Mouse (Mus musculus) MEL (cell line): ENCODE measurements around the gene Col6a5.

ENCODE experiments used
- CTCF ChIP-seq, 3 experiments: IDR thresholded peaks in 2 of 3; conservative IDR thresholded peaks in 1 of 3; 2 replicates each; pipeline ENCODE4 v1.5.1; 2011 to 2012; ENCODE audit warnings: low read length in 3 of 3, low read depth in 2 of 3, mild to moderate bottlenecking in 2 of 3, improper control_type of control experiment in 1 of 3, inconsistent platforms in 1 of 3, mixed read lengths in 1 of 3, moderate library complexity in 1 of 3; ENCODE audit not compliant: control insufficient read depth in 1 of 3, insufficient read depth in 1 of 3, poor library complexity in 1 of 3, severe bottlenecking in 1 of 3
- MAZ ChIP-seq: IDR thresholded peaks from 2 replicates; pipeline ENCODE4 v1.6.1; 2012; ENCODE audit warnings: low read depth, mild to moderate bottlenecking, inconsistent platforms, low read length, improper control_type of control experiment
- MEF2A ChIP-seq: IDR thresholded peaks from 2 replicates; pipeline ENCODE4 v1.6.1; 2014; ENCODE audit warnings: low read depth, mild to moderate bottlenecking, inconsistent platforms, low read length, improper control_type of control experiment; ENCODE audit not compliant: poor library complexity, insufficient replicate concordance, severe bottlenecking; ENCODE audit errors: extremely low read depth
- POLR2A ChIP-seq, 2 experiments: IDR thresholded peaks; 2 replicates each; pipeline ENCODE4 v1.6.1; 2011 to 2012; ENCODE audit warnings: low read length in 2 of 2, mild to moderate bottlenecking in 2 of 2, control low read depth in 1 of 2, improper control_type of control experiment in 1 of 2, low read depth in 1 of 2, moderate library complexity in 1 of 2; ENCODE audit not compliant: control insufficient read depth in 1 of 2, insufficient read depth in 1 of 2, poor library complexity in 1 of 2
- TCF12 ChIP-seq: IDR thresholded peaks from 2 replicates; pipeline ENCODE4 v1.6.1; 2014; ENCODE audit warnings: low read depth, mild to moderate bottlenecking, inconsistent platforms, low read length, improper control_type of control experiment, moderate library complexity

- TF ChIP-seq CTCF (IDR thresholded peaks at IDR 0.05 in 2 of 3, conservative IDR thresholded peaks at IDR 0.05 in 1 of 3; ENCODE audit: control insufficient read depth in 1 of 3, insufficient read depth in 1 of 3, low read depth in 2 of 3, low read length in 3 of 3, poor library complexity in 1 of 3, severe bottlenecking in 1 of 3) (no peak), MAZ (no peak), POLR2A (IDR thresholded peaks at IDR 0.05; ENCODE audit: control insufficient read depth in 1 of 2, insufficient read depth in 1 of 2, low read depth in 1 of 2, low read length in 2 of 2, poor library complexity in 1 of 2) (no peak), TCF12 (no peak), MEF2A (no peak)
Measured at GRCm38 (mm10) chr9:105887521-105887920, 72.9 kb downstream of the Col6a5 start.
